Mouse (Mus musculus): ENCODE results near the gene Tmc5.

Gene Tmc5

DNA sequence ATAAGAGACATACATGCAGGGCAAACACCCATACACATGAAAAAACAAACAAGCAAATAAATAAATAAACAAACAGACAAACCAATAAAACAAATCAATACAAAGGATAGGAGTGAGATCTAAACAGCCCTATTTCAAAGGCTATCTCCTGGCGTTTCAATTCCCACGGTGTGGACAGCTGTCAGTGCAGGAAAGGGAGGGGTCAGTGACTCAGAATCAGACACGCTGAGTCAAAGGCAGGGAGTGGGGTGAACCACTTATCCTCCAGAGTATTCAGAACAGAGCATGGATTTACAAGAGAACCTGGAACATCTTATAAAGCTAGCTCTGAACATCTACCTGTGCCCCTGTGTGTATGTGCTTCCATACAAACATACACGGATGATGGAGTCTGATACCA is 100.1 kb downstream of the Tmc5 start:
- DNase-seq (ENCODE audit: low read depth): no peak

DNA sequence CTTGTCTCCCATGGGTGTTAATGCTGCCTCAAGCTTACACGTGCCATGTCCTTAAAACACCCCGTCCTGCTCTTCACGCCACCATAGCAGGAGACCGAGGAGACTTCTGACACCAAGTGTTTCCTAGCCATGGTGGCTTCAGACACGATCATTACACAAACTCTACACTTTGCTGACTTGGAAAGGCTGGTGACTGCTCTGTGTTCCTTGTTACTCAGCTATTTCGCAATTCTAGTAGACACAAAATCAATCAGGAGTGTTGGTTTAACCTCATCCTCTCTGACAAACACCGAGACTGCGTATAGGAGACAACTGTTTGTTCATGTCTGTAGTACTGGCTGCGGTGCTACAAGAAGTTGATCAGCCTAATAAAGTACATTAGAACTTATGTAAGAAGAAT is 101.8 kb downstream of the Tmc5 start:
- DNase-seq (ENCODE audit: low read depth): no peak

DNA sequence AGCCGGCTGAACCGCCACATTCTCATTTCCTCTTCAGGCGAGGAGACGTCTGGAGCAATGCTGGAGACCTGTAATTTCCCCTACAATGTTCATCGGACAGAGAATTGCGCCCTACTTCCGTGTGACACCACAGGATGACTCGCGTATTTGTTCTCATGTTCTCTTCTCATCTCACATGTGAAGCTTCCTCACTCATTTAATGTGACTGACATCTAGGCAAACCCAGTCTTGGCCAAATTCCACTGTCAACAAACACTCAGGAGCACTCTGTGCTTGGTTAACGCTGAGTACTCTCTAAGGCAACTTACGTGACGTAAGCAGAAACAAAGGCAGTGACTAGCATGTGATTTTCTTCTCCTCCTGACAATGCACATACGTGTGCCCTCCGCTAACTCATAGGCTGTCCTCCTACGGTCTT is 106.1 kb downstream of the Tmc5 start:
- no peak for DNase-seq (ENCODE audit: low read depth)

DNA sequence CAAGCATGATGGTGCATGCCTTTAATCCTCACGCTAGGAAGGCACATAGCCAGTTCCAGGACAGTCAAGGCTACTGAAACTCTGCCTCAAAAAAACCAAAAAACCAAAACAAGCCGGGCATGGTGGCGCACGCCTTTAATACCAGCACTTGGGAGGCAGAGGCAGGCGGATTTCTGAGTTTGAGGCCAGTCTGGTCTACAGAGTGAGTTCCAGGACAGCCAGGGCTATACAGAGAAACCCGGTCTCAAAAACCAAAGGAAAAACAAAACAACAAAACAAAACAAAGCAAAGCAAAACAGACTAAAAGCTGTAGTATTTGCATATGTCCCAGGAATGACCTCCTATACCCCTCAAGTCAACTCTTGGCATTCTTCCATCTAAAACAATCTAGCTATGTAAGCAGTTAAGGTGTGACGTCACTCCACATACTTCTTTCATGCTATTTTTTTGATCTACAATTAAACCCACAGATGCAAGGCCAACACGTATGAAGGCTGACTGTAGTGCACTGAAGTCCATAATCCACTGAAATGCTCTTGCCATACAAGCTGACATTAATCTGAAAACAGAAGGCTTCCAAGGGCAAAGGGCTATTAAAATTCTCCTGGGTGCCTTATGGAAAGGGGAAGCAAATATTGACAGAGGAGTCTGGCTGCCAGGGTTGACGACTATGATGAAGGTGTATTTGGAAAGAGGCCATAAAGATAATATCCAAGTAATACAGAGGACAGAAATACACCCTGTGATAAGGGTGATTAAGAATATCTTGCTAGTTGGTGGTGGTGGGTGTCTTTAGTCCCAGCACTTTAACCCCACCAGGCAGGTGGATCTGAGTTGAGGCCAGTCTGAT is 107.1 kb downstream of the Tmc5 start:
- no peak for DNase-seq (ENCODE audit: low read depth)

DNA sequence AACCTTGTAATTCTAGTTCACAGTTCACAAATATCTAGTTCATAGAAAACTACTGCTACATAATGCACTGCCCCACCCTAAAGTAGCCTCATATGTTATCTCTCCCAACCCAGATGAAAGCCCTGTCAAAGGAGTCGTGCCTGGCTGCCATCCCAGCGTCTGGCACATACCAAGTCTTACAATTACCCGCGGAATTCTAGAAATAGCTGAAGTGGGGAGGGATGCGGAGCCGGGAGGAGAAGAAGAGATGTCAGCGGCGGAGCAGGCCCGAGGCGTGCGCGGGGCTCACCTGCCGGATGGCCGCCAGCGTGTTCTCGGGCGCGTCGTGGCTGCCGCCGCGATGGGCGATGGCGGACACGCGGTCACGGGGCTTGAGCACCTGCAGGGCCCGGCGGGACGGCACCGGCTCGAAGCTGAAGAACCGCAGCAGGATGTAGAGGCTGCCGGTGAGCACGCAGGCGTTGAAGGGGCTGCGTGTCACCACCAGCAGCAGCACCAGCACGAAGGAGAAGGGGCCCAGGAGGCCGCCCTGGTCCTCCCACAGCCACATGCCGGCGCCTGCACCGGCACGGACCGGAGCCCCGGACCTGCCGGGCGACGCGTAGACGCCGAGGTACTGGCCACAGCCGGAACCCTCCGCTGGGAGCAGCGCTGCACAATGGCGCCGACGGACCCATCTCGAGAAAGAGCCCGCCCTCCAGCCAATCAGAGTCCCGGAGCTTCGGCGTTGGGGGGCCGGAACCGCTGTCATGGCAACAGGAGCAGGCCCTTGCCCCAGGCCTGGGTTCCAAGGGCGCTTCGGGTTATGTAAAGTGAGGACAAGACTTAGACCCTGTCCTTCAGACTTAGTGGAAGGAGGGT is 108.2 kb downstream of the Tmc5 start, which contains the start of gene Gde1:
Gene Gde1, minus strand, starts transcription at position 678 of the 861 bp plus-strand sequence.
- DNase-seq (ENCODE audit: low read depth): peak; percentile 51

DNA sequence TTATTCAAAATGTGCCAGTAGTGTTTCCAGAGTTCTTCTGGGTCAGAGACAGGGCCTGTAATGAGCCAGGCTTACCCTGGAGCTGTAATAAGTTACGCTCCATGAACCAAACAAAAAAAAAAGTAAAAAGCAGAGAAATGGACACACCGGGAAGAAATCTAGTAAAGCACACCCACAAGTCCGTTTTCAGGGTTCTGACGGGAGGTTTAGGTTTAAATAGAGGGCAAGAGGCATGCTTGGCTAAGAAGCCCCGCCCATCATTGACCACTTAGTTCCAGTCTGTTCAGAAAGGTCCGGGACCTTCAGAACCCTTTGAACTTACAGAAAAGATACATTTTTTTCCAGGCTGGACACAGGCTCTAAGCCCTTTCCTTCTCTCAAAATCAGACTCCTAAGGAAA is 109.0 kb downstream of the Tmc5 start:
- no peak for DNase-seq (ENCODE audit: low read depth)

DNA sequence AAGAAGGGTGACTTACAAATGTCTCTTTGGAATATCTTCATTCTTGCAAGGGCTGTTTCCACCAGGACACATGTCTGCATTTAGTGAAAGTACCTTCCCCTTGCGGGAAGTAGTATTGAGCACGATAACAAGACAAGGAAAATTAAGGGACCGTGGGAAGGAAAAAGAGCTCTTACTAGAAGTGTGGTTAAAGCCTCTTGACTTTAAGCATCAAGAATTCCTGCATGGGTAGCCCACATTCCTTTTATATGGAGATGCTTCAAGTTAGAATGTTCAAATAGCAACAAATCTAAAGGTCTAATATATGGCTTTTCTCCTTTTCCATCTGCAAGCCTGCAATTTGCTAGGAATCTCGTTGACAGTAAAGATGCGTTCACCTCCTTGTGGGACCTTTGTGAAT is 109.4 kb downstream of the Tmc5 start:
- no peak for DNase-seq (ENCODE audit: low read depth)

DNA sequence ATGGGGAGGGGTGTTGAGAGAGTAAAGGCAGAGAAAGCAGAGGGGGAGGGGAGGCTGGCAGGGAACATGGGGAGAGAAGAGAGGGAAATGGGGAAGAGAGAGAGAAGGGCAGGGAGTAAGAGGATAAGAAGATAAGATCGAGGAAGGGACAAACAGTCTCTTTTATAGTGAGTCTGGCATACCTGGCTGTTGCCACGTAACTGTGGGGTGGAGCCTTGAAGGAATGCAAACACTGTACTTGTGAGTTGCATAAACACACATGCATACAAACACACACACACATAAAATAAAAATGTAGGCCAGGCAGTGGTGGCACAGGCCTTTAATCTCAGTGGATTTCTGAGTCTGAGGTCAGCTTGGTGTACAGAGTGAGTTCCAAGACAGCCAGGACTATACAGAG is 110.1 kb downstream of the Tmc5 start:
- DNase-seq (ENCODE audit: low read depth): no peak

DNA sequence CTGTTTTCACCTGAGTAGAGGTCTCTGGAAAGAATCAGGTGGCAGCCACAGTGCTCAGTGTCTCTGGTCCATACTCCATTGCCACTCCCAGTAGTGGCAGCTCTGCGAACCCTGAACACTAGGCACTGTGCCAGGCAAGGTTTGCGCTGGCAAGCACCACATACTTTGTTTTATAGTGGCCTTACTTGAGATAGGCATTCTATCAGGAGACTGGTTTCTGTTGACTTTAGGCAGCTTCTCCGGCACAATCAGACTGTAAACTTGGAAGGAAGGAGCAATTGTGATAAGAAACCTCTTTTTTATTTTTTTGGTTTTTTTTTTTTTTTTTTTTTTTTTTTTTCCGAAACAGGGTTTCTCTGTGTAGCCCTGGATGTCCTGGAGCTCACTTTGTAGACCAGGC is 110.9 kb downstream of the Tmc5 start:
- no peak for DNase-seq (ENCODE audit: low read depth)

DNA sequence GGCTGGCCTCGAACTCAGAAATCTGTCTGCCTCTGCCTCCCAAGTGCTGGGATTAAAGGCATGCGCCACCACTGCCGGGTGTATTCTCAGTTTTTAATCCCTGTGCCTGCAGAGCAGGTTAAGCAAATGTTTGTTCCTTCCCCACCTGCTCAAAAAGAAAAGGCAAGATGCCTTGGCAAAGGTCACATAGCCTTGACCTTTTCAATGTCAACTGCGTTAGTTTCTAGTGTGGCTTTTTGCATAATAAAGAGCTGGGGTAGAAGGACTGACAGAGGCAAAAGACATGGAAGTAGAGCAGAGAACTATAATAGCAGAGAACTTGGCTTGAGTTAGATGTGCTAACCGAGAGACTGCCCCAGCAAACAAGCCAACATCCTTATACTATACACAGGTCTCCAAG is 113.7 kb downstream of the Tmc5 start:
- no peak for DNase-seq (ENCODE audit: low read depth)

DNA sequence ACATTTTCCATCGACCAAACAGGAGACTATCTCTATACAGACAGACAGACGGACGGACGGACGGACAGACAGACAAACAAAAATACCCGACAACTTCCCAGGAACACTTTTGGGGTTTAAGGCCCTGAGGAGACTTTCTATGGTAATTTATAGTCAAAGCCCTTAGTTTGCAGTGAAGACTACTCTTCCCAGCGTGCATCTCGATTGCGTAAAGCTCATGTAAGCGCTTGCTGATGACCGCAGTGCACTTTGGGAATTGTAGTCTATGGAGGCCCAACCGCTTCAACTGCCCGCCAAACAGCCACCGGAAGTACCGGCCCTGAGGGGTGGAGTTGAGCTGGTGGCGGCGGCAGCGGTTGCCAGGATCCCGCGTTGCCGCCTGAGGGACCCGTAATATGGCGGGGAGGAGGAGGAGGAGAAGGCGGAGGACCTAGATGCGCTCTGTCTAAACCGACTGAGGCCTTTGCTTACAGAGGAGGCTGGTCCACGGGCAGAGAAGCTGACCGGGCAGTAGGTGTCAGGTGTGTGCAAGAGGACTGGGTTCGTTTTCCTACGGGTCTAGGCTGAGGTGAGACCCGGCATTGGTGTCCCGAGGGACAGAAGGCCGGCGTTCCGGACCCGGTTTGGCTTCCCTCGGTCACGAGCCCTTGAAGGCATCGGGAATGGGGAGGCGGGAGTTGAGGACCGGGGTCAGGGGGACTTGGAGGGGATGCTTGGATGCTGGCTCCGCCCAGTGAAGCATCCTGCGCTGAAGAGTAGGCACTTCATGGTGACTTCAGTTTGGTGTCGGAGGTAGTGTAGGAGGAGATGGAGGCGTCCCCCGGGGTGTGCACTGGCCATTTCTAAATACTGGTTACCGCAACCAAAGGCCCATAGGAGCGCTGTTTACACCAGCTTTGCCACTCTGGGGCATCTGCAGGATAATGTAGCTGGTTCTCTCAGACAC is 115.4 kb downstream of the Tmc5 start, which contains the start of gene Ccp110:
Gene Ccp110, plus strand, starts transcription at position 325 of the 946 bp plus-strand sequence.
- peak; percentile 90 for DNase-seq (ENCODE audit: low read depth)

DNA sequence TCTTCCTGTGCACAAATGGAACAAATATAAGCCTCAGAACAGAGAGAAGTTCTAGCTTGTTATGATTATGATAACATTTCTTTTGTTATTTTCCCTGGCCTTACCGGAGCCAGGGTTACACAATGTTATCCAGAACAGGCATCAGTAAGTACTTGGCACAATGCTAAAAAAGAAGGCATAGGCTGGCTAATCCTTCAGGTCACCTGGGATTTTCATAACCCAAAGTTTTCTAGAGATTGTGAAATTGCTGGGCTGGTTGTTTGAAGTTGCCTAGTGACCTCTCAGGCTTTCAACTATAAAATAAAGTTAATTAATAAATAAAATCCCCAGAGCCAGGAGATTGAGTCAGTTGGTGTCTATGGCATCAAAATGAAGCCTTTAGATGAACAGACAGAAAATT is 117.8 kb downstream of the Tmc5 start:
- no peak for DNase-seq (ENCODE audit: low read depth)

DNA sequence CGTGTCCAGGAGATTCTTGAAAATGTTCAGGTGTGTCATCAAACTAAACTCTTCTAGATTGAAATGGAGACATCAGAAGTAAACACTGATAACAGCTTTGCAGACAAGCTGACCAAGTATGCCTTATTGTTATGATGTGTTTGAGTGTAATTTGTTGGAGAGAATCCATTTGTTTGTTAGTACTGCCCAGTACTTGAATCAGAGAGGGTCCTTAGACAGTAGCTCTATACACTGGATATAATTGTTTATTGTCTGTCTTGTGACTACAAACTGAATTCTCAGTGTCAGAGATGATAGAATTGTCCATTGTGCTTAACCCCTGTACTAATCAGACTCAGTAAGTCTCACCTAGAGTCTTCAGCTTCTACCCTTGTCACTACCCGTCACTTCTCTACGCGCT is 121.0 kb downstream of the Tmc5 start:
- DNase-seq (ENCODE audit: low read depth): no peak

DNA sequence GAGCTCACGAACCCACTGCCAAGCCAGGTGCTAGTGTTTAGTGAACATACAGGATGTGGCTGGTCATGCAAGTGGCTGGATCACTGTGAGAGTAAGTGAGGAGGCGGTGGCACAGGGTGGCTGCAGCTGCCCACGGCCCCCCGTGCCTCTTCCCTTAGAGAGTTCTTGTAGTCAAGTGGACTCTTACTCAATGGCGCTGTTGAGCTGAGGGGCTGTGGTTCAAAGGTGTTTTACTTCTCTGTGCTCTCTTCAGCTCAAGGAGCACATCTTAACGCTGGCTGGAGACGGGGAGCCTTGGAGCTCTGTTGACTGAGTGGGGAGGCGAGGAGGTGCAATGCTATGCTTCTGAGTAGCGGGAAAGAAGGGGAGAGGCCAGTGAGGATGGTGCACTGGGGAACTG is 126.8 kb downstream of the Tmc5 start:
- no peak for DNase-seq (ENCODE audit: low read depth)
